Mouse (Mus musculus): Measurements from ENCODE around the gene Ttc29.
A peak's percentile ranks its signal among the peaks of the same experiment; 100 is the strongest.

The Ttc29 gene

GRCm38 (mm10) chr8:78213074-78213473, at the start of gene Ttc29:
Ttc29 (plus strand) TSS chr8:78213297.
- no peak for DNase-seq

GRCm38 (mm10) chr8:78171351-78171750, 41.7 kb upstream of the Ttc29 start:
- no peak for DNase-seq

- DNase-seq, result no peak
Observed at GRCm38 (mm10) chr8:78182654-78183053, 30.4 kb upstream of the Ttc29 start.

GRCm38 (mm10) chr8:78183414-78183813, 29.7 kb upstream of the Ttc29 start:
- DNase-seq, result no peak

GRCm38 (mm10) chr8:78187087-78187486, 26.0 kb upstream of the Ttc29 start:
- no peak for DNase-seq

- DNase-seq, result no peak
Observed at GRCm38 (mm10) chr8:78204229-78204628, 8.9 kb upstream of the Ttc29 start.

GRCm38 (mm10) chr8:78210424-78210823, 2.7 kb upstream of the Ttc29 start:
- no peak for DNase-seq

GRCm38 (mm10) chr8:78214645-78215044, 1.5 kb downstream of the Ttc29 start:
- DNase-seq, result no peak

- no peak for DNase-seq
Observed at GRCm38 (mm10) chr8:78226087-78226486, 13.0 kb downstream of the Ttc29 start.

GRCm38 (mm10) chr8:78230721-78231120, 17.6 kb downstream of the Ttc29 start:
- no peak for DNase-seq

GRCm38 (mm10) chr8:78232870-78233707, 20.0 kb downstream of the Ttc29 start:
- DNase-seq, result no peak

- no peak for DNase-seq
Observed at GRCm38 (mm10) chr8:78233708-78234201, 20.7 kb downstream of the Ttc29 start.

GRCm38 (mm10) chr8:78237972-78238675, 25.0 kb downstream of the Ttc29 start:
- no peak for DNase-seq

- DNase-seq, result no peak
Observed at GRCm38 (mm10) chr8:78251115-78251514, 38.0 kb downstream of the Ttc29 start.

GRCm38 (mm10) chr8:78254374-78254773, 41.3 kb downstream of the Ttc29 start:
- DNase-seq, result peak; percentile 13

- DNase-seq, result no peak
Observed at GRCm38 (mm10) chr8:78255011-78255410, 41.9 kb downstream of the Ttc29 start.

GRCm38 (mm10) chr8:78265506-78265905, 52.4 kb downstream of the Ttc29 start:
- DNase-seq, result no peak

- DNase-seq, result no peak
Observed at GRCm38 (mm10) chr8:78266231-78266630, 53.1 kb downstream of the Ttc29 start.

- DNase-seq, result no peak
Observed at GRCm38 (mm10) chr8:78267894-78268411, 54.9 kb downstream of the Ttc29 start.

GRCm38 (mm10) chr8:78269281-78269680, 56.2 kb downstream of the Ttc29 start:
- no peak for DNase-seq

GRCm38 (mm10) chr8:78271391-78271790, 58.3 kb downstream of the Ttc29 start:
- DNase-seq, result no peak

GRCm38 (mm10) chr8:78276120-78276519, 63.0 kb downstream of the Ttc29 start:
- DNase-seq, result no peak

- DNase-seq, result no peak
Observed at GRCm38 (mm10) chr8:78277411-78277810, 64.3 kb downstream of the Ttc29 start.

GRCm38 (mm10) chr8:78278598-78278997, 65.5 kb downstream of the Ttc29 start:
- no peak for DNase-seq
